Mouse (Mus musculus) midbrain, postnatal 0 days (tissue): Measurements from ENCODE around the gene Wars. TPM values are rescaled to one million over a fixed set of nuclear protein-coding genes. Genes with fewer than 3 reads are reported as not detected.
A peak's percentile ranks its signal among the peaks of the same experiment; 100 is the strongest.

Experiments
- ATAC-seq: fragments of 200-750 bp; cut with Nextera tagmentation; 2 replicates; pipeline ENCODE4 v1.8.0; 2017; ENCODE audit warnings: moderate number of reproducible peaks, mild to moderate bottlenecking, moderate TSS enrichment, moderate library complexity; ENCODE audit not compliant: low FRiP score
- DNase-seq: peaks from one replicate; pipeline ENCODE4 v3.0.0-alpha.2; 2015; ENCODE audit warnings: low spot score
- H3K27ac ChIP-seq: fragments of 300-500 bp; sonication (generic); 2 replicates; pipeline ENCODE4 v1.5.1; 2014; ENCODE audit warnings: low read depth, mild to moderate bottlenecking, low read length, mixed read lengths
- H3K27me3 ChIP-seq: fragments of 300-500 bp; sonication (generic); 2 replicates; pipeline ENCODE4 v1.6.1; 2014; ENCODE audit warnings: low read length, control low read depth, mixed read lengths; ENCODE audit not compliant: insufficient read depth
- H3K36me3 ChIP-seq: fragments of 300-500 bp; sonication (generic); 2 replicates; pipeline ENCODE4 v1.6.1; 2014; ENCODE audit warnings: low read length, control low read depth, mixed read lengths; ENCODE audit not compliant: insufficient read depth
- H3K4me1 ChIP-seq: fragments of 300-500 bp; sonication (generic); 2 replicates; pipeline ENCODE4 v1.6.1; 2014; ENCODE audit warnings: mild to moderate bottlenecking, control low read depth, antibody characterized with exemption, low read length, mixed read lengths; ENCODE audit not compliant: insufficient read depth
- H3K4me2 ChIP-seq: fragments of 300-500 bp; sonication (generic); 2 replicates; pipeline ENCODE4 v1.6.1; 2014; ENCODE audit warnings: low read depth, mild to moderate bottlenecking, low read length, mixed read lengths; ENCODE audit not compliant: poor library complexity, severe bottlenecking
- H3K4me3 ChIP-seq: fragments of 300-500 bp; sonication (generic); 2 replicates; pipeline ENCODE4 v1.5.1; 2014; ENCODE audit warnings: low read depth, mild to moderate bottlenecking, low read length, moderate library complexity
- H3K9ac ChIP-seq: fragments of 300-500 bp; sonication (generic); replicated peaks from 2 replicates; pipeline ENCODE4 v1.6.1; 2014; ENCODE audit warnings: mild to moderate bottlenecking, low read length, moderate library complexity, mixed read lengths; ENCODE audit not compliant: poor library complexity, severe bottlenecking
- H3K9me3 ChIP-seq: fragments of 300-500 bp; sonication (generic); 2 replicates; pipeline ENCODE4 v1.6.1; 2016; ENCODE audit warnings: low read length, control low read depth
- CTCF ChIP-seq: IDR thresholded peaks from 2 replicates; pipeline ENCODE4 v1.5.1; 2016; ENCODE audit warnings: antibody characterized with exemption, mild to moderate bottlenecking
- WGBS: fragments of 180-500 bp; shearing (Covaris S2); extraction: QIAGEN DNeasy Blood & Tissue Kit; methylation state at CpG from one replicate; pipeline ENCODE4 v1.1.7; 2014; 5-methylcytosine and 5-hydroxymethylcytosine counted together
- polyA plus RNA-seq: library from polyadenylated mRNA; unstranded; fragments of >200 nt; fragmentation: Nextera tagmentation; extraction: Ambion mirVana; gene quantifications from 2 replicates; pipeline ENCODE4 v1.2.1, GENCODE M21; 2015
- total RNA-seq: library from RNA; depleted of rRNA; stranded (reverse); fragments of >200 nt; gene quantifications from 2 replicates; pipeline ENCODE4 v1.2.3, GENCODE M21; 2014

Gene Wars
- total and polyA plus RNA-seq, 2 experiments from 2014 or later: 99.1 to 142 TPM

DNA sequence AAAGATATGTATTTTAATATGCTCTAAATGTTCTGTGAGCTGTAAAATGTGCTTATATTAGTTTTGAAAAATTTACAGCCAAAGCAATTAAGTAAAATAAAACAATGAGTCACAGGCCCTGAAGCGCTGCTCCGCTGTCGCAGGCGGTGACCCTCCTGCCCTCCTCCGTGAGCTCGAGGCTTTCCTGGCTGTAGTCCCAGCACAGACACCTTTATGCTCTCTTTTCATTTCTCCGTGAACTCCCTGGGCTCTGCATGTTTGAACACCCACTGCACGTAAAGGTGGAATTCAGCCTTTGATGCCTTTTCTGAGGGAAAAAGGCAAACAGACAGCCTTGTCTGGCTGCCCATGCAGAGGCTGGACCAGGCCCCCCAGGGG, 10.3 kb upstream of the Wars start:
- TF ChIP-seq CTCF: no peak
- peak overlapping the region; percentile 24; the same call in 1 of the 2 replicates for H3K4me2 ChIP-seq
- WGBS: 28% methylated on average over 8 of the region's 8 CpGs
- H3K4me1 ChIP-seq: peaks cover 4% of the 10 kb centered on the region
- H3K4me3 ChIP-seq: no peak overlapping the region
- DNase-seq: no peak
- no peaks in the 10 kb centered on the region for H3K9me3 ChIP-seq
- no peaks in the 10 kb centered on the region for H3K27me3 ChIP-seq
- no peaks in the 10 kb centered on the region for H3K36me3 ChIP-seq
- H3K27ac ChIP-seq: no peak overlapping the region
- no peak for ATAC-seq
- H3K9ac ChIP-seq: 0 out of 2 replicates have a peak overlapping the region, but pooled peaks have one; percentile 29

DNA sequence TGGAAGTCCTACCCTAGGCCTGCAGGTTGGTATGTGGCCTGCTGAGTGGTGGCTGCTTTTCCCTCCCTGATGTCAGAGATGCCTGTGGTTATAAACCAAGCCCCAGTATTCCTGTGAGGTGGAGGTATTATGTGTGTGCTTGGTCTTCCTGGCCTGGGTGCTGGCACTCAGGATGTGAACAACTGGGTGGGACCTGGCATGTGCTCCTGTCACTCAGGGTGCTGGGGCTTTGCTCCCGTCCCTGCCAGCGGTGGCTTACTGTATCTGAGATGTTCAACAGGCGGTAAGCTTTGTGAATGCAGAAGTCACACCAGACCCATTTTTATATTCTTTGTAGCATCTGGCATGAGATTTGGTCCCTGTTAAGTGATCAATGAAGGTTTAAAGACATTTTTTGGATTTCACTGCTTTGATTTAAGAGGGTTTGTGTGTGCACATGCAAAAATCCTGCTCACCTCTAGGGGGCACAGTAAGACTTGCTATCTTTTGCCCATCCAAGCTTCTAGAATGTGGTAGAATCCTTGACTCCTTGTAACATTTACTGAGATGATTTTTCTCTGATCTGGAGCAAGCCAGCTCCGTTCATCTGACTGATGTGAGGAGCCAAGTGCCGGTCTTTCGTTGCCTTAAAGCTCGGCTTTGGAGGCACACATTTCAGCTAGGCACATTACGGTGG, 9.8 kb upstream of the Wars start:
- H3K9me3 ChIP-seq: no peaks in the 10 kb centered on the region
- DNase-seq: peak; percentile 90
- H3K36me3 ChIP-seq: no peaks in the 10 kb centered on the region
- peaks cover 4% of the 10 kb centered on the region for H3K4me1 ChIP-seq
- no peak overlapping the region for H3K4me3 ChIP-seq
- 49% methylated on average over 8 of the region's 8 CpGs for WGBS
- no peak overlapping the region; the same call in 1 of the 2 replicates for H3K4me2 ChIP-seq
- H3K27me3 ChIP-seq: no peaks in the 10 kb centered on the region
- ATAC-seq: no peak; the same call in 1 of the 2 replicates
- peak; percentile 94 for TF ChIP-seq CTCF
- H3K27ac ChIP-seq: no peak overlapping the region
- no peak overlapping the region for H3K9ac ChIP-seq

DNA sequence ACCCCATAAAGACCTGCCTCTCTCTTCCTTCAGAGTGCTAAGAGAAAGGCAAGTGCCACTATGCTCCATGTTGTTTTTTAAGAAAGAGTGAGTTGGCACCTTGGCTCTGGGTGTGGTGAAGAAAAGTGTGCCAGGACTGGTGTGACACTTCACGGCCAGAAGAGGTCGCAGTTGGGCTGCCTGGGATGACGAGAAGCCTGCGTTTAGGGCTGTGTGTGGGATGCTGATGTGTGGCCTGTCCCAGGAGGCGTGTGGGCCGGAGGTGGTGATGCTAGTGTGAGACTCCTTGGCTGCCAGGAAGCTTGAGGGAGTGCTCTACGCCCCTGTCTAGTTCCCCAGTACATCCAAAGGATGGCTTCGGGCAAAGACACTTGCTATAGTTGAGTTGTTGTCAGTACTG, 9.0 kb upstream of the Wars start:
- DNase-seq (peak; percentile 56), ATAC-seq (no peak)
- Histone ChIP-seq H3K36me3 (no peaks in the 10 kb centered on the region), H3K9ac (no peak overlapping the region), H3K4me1 (peaks cover 4% of the 10 kb centered on the region), H3K27me3 (no peaks in the 10 kb centered on the region), H3K4me2 (no peak overlapping the region), H3K27ac (no peak overlapping the region), H3K4me3 (no peak overlapping the region), H3K9me3 (no peaks in the 10 kb centered on the region)
- TF ChIP-seq CTCF: peak; percentile 87
- 24% methylated on average over 8 of the region's 8 CpGs for whole genome bisulfite sequencing

DNA sequence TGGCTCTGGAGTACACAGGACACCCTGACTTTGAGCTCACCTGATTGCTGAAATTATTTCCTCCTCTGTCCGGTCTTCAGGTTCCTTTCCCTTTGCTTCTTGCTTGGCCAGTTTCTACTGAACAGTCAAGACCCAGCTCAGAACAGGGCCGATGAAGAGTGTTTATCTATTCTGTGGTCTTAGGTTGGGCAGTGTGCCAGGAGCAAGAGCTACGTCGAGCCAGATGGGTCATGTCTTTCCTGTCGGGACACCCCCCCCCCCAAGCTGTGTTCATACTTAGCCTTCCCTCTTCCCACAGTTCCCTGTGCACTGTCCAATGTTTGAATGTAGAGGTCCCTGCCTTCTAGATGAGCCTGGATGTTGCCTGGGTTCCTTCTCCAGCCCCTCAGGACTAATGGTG, 7.4 kb upstream of the Wars start:
- no peaks in the 10 kb centered on the region for H3K9me3 ChIP-seq
- no peak overlapping the region for H3K4me2 ChIP-seq
- no peak for TF ChIP-seq CTCF
- no peaks in the 10 kb centered on the region for H3K36me3 ChIP-seq
- H3K4me3 ChIP-seq: no peak overlapping the region
- no peak overlapping the region for H3K9ac ChIP-seq
- H3K27ac ChIP-seq: no peak overlapping the region
- H3K4me1 ChIP-seq: peaks cover 4% of the 10 kb centered on the region
- WGBS: 71% methylated on average over 5 of the region's 5 CpGs
- ATAC-seq (no peak), DNase-seq (no peak)
- no peaks in the 10 kb centered on the region for H3K27me3 ChIP-seq

DNA sequence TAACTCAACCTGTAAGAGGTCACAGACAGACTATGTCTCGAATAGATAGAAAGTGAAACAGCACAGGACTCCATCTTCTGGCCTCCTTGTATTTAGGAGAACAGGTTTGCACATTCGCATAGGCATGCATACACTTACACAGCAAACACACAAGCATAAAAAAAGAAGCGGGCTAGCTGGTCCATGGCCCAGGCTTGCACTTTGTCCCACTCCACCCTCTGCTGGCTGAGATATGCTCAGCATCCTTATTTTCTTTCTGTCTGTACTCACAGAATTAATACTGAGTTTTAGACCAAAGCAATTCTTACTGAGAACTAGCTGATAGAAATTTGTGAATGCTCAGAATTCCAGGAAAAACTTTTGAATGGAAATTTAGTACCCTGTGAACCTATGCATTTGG, 2.0 kb upstream of the Wars start:
- Histone ChIP-seq H3K4me2 (no peak overlapping the region), H3K9me3 (no peaks in the 10 kb centered on the region), H3K36me3 (no peaks in the 10 kb centered on the region), H3K27me3 (no peaks in the 10 kb centered on the region), H3K9ac (no peak overlapping the region), H3K4me1 (peaks cover 8% of the 10 kb centered on the region), H3K4me3 (no peak overlapping the region), H3K27ac (no peak overlapping the region)
- peak; percentile 59 for TF ChIP-seq CTCF
- DNase-seq (no peak), ATAC-seq (no peak)
- WGBS: 69% methylated on average over 3 of the region's 3 CpGs

DNA sequence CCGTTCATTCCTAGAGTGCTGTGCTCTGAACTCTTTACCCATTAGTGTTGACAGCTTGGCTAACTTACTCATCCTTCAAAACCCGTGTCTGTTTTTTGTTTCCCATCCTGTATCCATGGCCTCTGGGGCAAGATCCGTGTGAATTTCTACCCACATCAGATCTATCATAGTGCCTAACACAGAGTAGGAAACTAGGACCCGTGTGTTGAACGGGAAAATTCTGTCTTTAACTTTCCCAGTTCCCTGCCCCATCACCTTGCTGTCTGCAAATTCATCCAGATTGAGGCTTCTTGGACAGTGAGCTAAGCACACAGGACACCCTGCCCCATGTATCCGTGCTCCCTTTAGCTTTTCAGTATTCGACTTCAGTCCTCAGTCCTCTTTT, 450 bp upstream of the Wars start:
- Histone ChIP-seq H3K36me3 (peaks cover 3% of the 10 kb centered on the region; the same call in 1 of the 2 replicates), H3K4me1 (peaks cover 8% of the 10 kb centered on the region), H3K4me3 (peak overlapping the region; percentile 91), H3K9ac (peak overlapping the region; percentile 65), H3K9me3 (no peaks in the 10 kb centered on the region), H3K27ac (no peak overlapping the region), H3K4me2 (peak overlapping the region; percentile 89), H3K27me3 (no peaks in the 10 kb centered on the region)
- DNase-seq (no peak), ATAC-seq (0 out of 2 replicates have a peak, but pooled peaks have one; percentile 13)
- WGBS: 2% methylated on average over 7 of the region's 7 CpGs
- no peak for TF ChIP-seq CTCF
